Comparison of ENCODE assay signal across 9 mouse cellular contexts in genomic region chr1:193263955-193264598, GRCm38 (mm10). TPM values are rescaled to one million over a fixed set of nuclear protein-coding genes. Genes with fewer than 3 reads are reported as not detected.
A peak's percentile ranks its signal among the peaks of the same experiment; 100 is the strongest.
DNase-seq lines count a peak whose midpoint lies in the region; ATAC-seq and TF ChIP-seq lines count a peak whose summit lies in the region.
"Had no signal": no experiment of that assay in that cellular context is flagged by ENCODE, and none has a peak within 500 bp of the region (broad histone marks: within the 10 kb centered on the region; RNA-seq: fewer than 3 reads in every experiment).

Hsd11b1 (minus strand) TSS chr1:193264075.

- no peak for TF ChIP-seq CTCF in heart, postnatal 0 days (IDR thresholded peaks at IDR 0.05; ENCODE audit: low read depth)
- TF ChIP-seq CTCF in hindbrain, postnatal 0 days (IDR thresholded peaks at IDR 0.05; ENCODE audit: low read depth) = no peak

- no peak for TF ChIP-seq EP300 in heart, postnatal 0 days (IDR thresholded peaks at IDR 0.05; ENCODE audit: low read depth)

- peak within 1 kb of the TSS; percentile 8; the same call in 1 of the 2 replicates for H3K27ac ChIP-seq in heart, postnatal 0 days (ENCODE audit: low read depth)
- no peak within 1 kb of the TSS for H3K27ac ChIP-seq in kidney, embryonic 14.5 days (ENCODE audit: low read depth, low read length)
- H3K27ac ChIP-seq in hindbrain, postnatal 0 days = no peak within 1 kb of the TSS
- H3K27ac ChIP-seq: hindbrain, embryonic 14.5 days had no signal

- 60% methylated on average over 5 of the region's 5 CpGs for WGBS in heart, postnatal 0 days
- 68% methylated on average over 5 of the region's 5 CpGs for WGBS in large intestine, adult 2 months
- WGBS in kidney, embryonic 14.5 days = 84% methylated on average over 5 of the region's 5 CpGs
- 62% methylated on average over 5 of the region's 5 CpGs for WGBS in hindbrain, postnatal 0 days

- no peak within 1 kb of the TSS for H3K9ac ChIP-seq in heart, postnatal 0 days (replicated peaks; ENCODE audit: low read depth, low read length)
- no peak within 1 kb of the TSS for H3K9ac ChIP-seq in kidney, embryonic 14.5 days (ENCODE audit: low read depth, low read length)
- H3K9ac ChIP-seq in hindbrain, postnatal 0 days (replicated peaks; ENCODE audit: low read length) = no peak within 1 kb of the TSS
- H3K9ac ChIP-seq: hindbrain, embryonic 14.5 days had no signal

- peaks cover 8% of the 10 kb centered on the region for H3K4me1 ChIP-seq in heart, postnatal 0 days (ENCODE audit: control insufficient read depth, insufficient read depth)
- H3K4me1 ChIP-seq in kidney, embryonic 14.5 days (ENCODE audit: control insufficient read depth, insufficient read depth, low read length) = peaks cover 3% of the 10 kb centered on the region
- no peaks in the 10 kb centered on the region for H3K4me1 ChIP-seq in hindbrain, postnatal 0 days (ENCODE audit: insufficient read depth, low read length)

- DNase-seq in heart, postnatal 0 days (ENCODE audit: low spot score) = no peak
- no peak for DNase-seq in heart, adult 8-10 months (ENCODE audit: low spot score)
- DNase-seq in large intestine, adult 2 months (ENCODE audit: low read depth, low spot score) = no peak
- peak; percentile 70 to 81 for DNase-seq in natural killer cell, adult 2 months (ENCODE audit: low spot score in 2 of 2)
- no peak for DNase-seq in frontal cortex, postnatal 14 days (ENCODE audit: low spot score in 2 of 2)
- no peak for DNase-seq in hindbrain, postnatal 0 days (ENCODE audit: low spot score)

- no peaks in the 10 kb centered on the region for H3K9me3 ChIP-seq in heart, postnatal 0 days (replicated peaks; ENCODE audit: control insufficient read depth, low read length)
- no peaks in the 10 kb centered on the region for H3K9me3 ChIP-seq in kidney, embryonic 14.5 days (ENCODE audit: control insufficient read depth, low read length)
- no peaks in the 10 kb centered on the region for H3K9me3 ChIP-seq in hindbrain, postnatal 0 days (ENCODE audit: low read length)

- no peak within 1 kb of the TSS for H3K4me2 ChIP-seq in heart, postnatal 0 days (ENCODE audit: low read depth, low read length)
- H3K4me2 ChIP-seq in kidney, embryonic 14.5 days (replicated peaks; ENCODE audit: low read depth, low read length) = no peak within 1 kb of the TSS
- H3K4me2 ChIP-seq in hindbrain, postnatal 0 days (ENCODE audit: low read depth, low read length) = no peak within 1 kb of the TSS
- H3K4me2 ChIP-seq: hindbrain, embryonic 14.5 days had no signal

- ATAC-seq in heart, postnatal 0 days (ENCODE audit: insufficient read depth, low read depth) = no peak
- ATAC-seq in activated CD4-positive, CD25-positive, alpha-beta regulatory T cell, adult 4 months = peak; percentile 95
- ATAC-seq in kidney, embryonic 14.5 days (ENCODE audit: low FRiP score, low TSS enrichment) = no peak
- ATAC-seq in hindbrain, postnatal 0 days = no peak

- H3K36me3 ChIP-seq in heart, postnatal 0 days (replicated peaks; ENCODE audit: control insufficient read depth, insufficient read depth, low read length) = no peaks in the 10 kb centered on the region
- no peaks in the 10 kb centered on the region for H3K36me3 ChIP-seq in kidney, embryonic 14.5 days (ENCODE audit: control insufficient read depth, insufficient read depth, low read length)
- no peaks in the 10 kb centered on the region for H3K36me3 ChIP-seq in hindbrain, postnatal 0 days (ENCODE audit: insufficient read depth, low read length)

- H3K27me3 ChIP-seq in heart, postnatal 0 days (ENCODE audit: control insufficient read depth, insufficient read depth, low read length) = no peaks in the 10 kb centered on the region
- no peaks in the 10 kb centered on the region for H3K27me3 ChIP-seq in kidney, embryonic 14.5 days (ENCODE audit: control insufficient read depth, insufficient read depth, low read length)
- H3K27me3 ChIP-seq in hindbrain, postnatal 0 days (ENCODE audit: insufficient read depth, low read length) = no peaks in the 10 kb centered on the region

- no peak within 1 kb of the TSS for H3K4me3 ChIP-seq in heart, postnatal 0 days (ENCODE audit: low read depth, low read length)
- H3K4me3 ChIP-seq in kidney, embryonic 14.5 days (ENCODE audit: low read length) = no peak within 1 kb of the TSS
- H3K4me3 ChIP-seq in hindbrain, postnatal 0 days (ENCODE audit: low read length) = no peak within 1 kb of the TSS

RNA-seq across cellular contexts. Expression of gene Hsd11b1, which starts in this region (rescaled TPM):
- 7.3 and 12.7 TPM in 2 replicates for total RNA-seq in heart, postnatal 0 days (2014; rRNA removed; ENCODE audit: low replicate concordance)
- polyA plus RNA-seq in heart, postnatal 0 days (2015; fragmentation: Nextera tagmentation; extraction: Ambion mirVana) = 1.6 and 1.9 TPM in 2 replicates
- 10 to 100 TPM in 2 of 4 experiments, 1 to 10 TPM in 2; 9.4 to 17.3 (median 12.4) TPM for total RNA-seq in heart, adult 8-10 months (2022)
- 100 to 1,000 TPM; 194 to 217 TPM for polyA plus RNA-seq in activated CD4-positive, CD25-positive, alpha-beta regulatory T cell, adult 4 months (2017; shearing (Covaris generic))
- 10.5 and 12.3 TPM in 2 replicates for polyA plus RNA-seq in large intestine, adult 2 months (2012; rRNA removed)
- polyA plus RNA-seq in kidney, embryonic 14.5 days (2014; fragmentation: Nextera tagmentation; extraction: Ambion mirVana) = 0.46 and 1.6 TPM in 2 replicates
- 2.3 and 2.5 TPM in 2 replicates for total RNA-seq in hindbrain, postnatal 0 days (2014; rRNA removed)
- polyA plus RNA-seq in hindbrain, postnatal 0 days (2015; fragmentation: Nextera tagmentation; extraction: Ambion mirVana) = 2.5 and 2.7 TPM in 2 replicates
- polyA plus RNA-seq: hindbrain, embryonic 14.5 days had no signal

Comparison
In these comparisons a context has a peak if more than half of its experiments do, and no peak if none do; other contexts are left out.
1. RNA of gene Hsd11b1 (polyA plus RNA-seq): 194 to 217 TPM in activated CD4-positive, CD25-positive, alpha-beta regulatory T cell, adult 4 months; 10.5 to 12.3 TPM in large intestine, adult 2 months, 2.5 to 2.7 TPM in hindbrain, postnatal 0 days, 1.6 to 1.9 TPM in heart, postnatal 0 days and 0.46 to 1.6 TPM in kidney, embryonic 14.5 days; every median in the first group is over 10 times any median in the second.
2. DNase-seq: peak in natural killer cell, adult 2 months (2 of 2); none in heart, postnatal 0 days (single experiment), heart, adult 8-10 months (single experiment), large intestine, adult 2 months (single experiment), frontal cortex, postnatal 14 days (0 of 2) and hindbrain, postnatal 0 days (single experiment).